Mouse (Mus musculus): ENCODE results near the gene Alpl. TPM values are rescaled to one million over a fixed set of nuclear protein-coding genes. Genes with fewer than 3 reads are reported as not detected.
A peak's percentile ranks its signal among the peaks of the same experiment; 100 is the strongest.

Gene Alpl
- polyA plus RNA-seq, 1 experiment from 2014 or later = 12.9 TPM

DNA sequence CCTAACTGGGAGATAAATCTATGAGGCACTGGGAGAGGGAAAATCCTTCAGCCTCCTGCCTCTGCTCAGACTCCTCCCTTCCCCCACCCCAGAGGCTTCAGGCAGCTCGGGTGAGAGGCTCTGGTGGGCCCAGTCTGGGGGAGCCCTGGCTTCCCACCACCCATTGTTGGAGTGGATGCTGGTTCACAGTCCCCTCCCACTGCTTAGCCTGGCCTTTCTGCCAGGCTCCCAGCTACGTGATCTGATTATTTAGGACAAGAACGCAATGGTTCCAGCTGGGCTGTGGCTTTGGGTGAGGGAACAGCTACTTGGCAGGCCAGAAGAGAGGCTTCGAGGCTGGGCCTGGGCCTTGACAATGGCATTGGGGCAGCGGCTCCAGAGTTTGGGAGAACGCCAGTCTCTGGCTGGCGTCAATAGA is 30.6 kb downstream of the Alpl start:
- Histone ChIP-seq H3K27me3 (no peaks in the 10 kb centered on the region), H3K4me1 (peaks cover 19% of the 10 kb centered on the region), H3K9me3 (replicated peaks) (no peaks in the 10 kb centered on the region), H3K27ac (peak overlapping the region; percentile 48), H3K4me3 (replicated peaks) (no peak overlapping the region), H3K36me3 (no peaks in the 10 kb centered on the region), H3K4me2 (no peak overlapping the region), H3K9ac (no peak overlapping the region)
- WGBS = 52% methylated on average over 7 of the region's 7 CpGs
- ATAC-seq (replicated peaks; ENCODE audit: low FRiP score) = 0 out of 2 replicates have a peak, but pooled peaks have one; percentile 43

DNA sequence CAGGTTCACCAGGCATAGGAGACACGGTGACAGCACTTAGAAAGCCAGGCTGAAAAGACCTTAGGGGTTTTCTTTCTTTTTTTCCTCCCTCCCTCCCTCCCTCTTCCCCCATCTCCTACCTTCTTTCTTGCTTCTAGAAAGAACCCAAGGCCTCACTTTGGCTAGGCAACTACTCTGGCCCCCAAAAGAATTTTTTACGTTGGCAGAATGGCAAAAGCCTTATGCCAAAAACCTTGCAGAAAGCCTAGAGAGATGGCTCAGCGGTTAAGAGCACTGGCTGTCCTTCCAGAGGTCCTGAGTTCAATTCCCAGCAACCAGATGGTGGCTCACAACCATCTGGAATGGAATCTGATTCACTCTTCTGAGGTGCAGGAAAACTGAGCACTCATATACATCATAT is 31.6 kb downstream of the Alpl start:
- no peaks in the 10 kb centered on the region for H3K36me3 ChIP-seq
- H3K9me3 ChIP-seq (replicated peaks) = no peaks in the 10 kb centered on the region
- H3K4me3 ChIP-seq (replicated peaks) = no peak overlapping the region
- no peak overlapping the region for H3K4me2 ChIP-seq
- no peak for ATAC-seq (replicated peaks; ENCODE audit: low FRiP score)
- H3K27ac ChIP-seq = no peak overlapping the region
- H3K9ac ChIP-seq = no peak overlapping the region
- H3K27me3 ChIP-seq = no peaks in the 10 kb centered on the region
- peaks cover 19% of the 10 kb centered on the region for H3K4me1 ChIP-seq
- 73% methylated on average over 3 of the region's 3 CpGs for WGBS

DNA sequence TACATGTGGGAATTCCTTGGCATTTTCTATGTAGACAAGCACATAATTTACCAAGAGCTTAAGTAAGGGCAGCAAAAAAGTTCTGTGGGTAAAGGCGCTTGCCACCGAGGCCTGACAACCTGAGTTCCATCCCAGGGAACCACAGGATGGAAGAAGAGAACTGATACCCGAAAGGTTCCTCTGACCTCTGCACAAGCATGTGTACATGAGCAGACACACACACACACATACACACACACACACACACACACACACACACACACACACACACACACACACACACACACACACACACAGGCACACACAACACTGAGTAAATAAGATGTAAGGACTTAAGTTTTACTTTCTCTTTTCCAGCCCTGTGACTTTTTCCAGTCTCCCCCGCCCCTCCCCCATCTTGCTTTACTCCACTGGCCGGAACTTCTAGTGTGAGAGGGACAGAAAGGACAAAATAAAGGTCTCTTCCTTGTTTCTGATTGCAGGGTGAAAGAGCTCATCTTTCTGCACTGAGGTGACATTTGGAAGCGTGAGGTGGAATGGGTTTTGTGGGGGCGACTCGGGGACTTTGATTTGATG is 32.2 kb downstream of the Alpl start:
- H3K36me3 ChIP-seq = no peaks in the 10 kb centered on the region
- H3K4me1 ChIP-seq = peaks cover 19% of the 10 kb centered on the region
- no peak overlapping the region for H3K9ac ChIP-seq
- no peaks in the 10 kb centered on the region for H3K27me3 ChIP-seq
- H3K9me3 ChIP-seq (replicated peaks) = no peaks in the 10 kb centered on the region
- H3K27ac ChIP-seq = no peak overlapping the region
- H3K4me2 ChIP-seq = no peak overlapping the region
- no peak overlapping the region for H3K4me3 ChIP-seq (replicated peaks)
- no peak for ATAC-seq (replicated peaks; ENCODE audit: low FRiP score)
- WGBS = 50% methylated on average over 8 of the region's 8 CpGs

DNA sequence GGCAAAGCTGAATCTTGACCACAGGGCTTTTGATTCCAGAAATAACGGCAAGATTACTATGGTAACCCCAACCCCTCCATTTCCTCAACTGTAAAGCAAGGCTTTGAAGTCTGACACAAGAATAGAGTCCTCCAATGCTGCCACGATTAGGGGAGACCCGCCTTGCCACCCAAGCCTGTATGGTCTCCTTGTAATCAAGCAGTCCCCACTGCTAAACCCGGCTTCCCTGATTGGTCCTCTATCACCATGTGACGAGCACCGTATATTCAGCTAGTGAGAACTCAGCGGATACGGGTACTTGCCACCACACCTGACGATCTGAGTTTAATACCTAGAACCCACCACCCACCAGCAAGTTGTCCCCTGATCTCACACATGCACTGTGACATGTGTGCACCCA is 33.3 kb downstream of the Alpl start:
- H3K9ac ChIP-seq = no peak overlapping the region

DNA sequence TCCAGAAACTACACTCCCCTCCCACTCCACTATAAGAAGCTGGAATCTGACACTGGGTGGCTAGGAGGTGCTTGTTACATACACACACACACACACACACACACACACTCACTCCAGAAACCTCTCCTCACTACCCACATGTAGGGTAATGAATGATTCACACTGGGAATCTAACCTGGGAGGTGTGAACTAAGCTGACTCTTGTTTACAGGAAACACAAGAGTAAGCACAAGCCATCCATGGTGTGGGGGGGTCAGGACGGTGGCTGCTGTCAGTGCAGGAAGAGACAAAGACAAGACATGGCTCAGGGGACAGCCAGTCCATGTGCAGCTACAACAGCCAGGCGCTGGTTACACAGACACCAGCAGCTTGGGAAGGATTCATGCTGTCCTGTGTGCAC is 41.7 kb downstream of the Alpl start:
- ATAC-seq (replicated peaks; ENCODE audit: low FRiP score) = peak; percentile 22; the same call in 1 of the 2 replicates
- Histone ChIP-seq H3K4me2 (no peak overlapping the region), H3K36me3 (no peaks in the 10 kb centered on the region), H3K4me1 (peaks cover 53% of the 10 kb centered on the region), H3K4me3 (replicated peaks) (no peak overlapping the region), H3K27me3 (no peaks in the 10 kb centered on the region), H3K9ac (no peak overlapping the region), H3K9me3 (replicated peaks) (no peaks in the 10 kb centered on the region), H3K27ac (0 out of 2 replicates have a peak overlapping the region, but pooled peaks have one; percentile 3)
- WGBS = 58% methylated on average over 2 of the region's 2 CpGs

More for the DNA sequence above, 33.3 kb downstream of the Alpl start:
- Histone ChIP-seq H3K27ac (no peak overlapping the region), H3K4me3 (replicated peaks) (no peak overlapping the region), H3K27me3 (no peaks in the 10 kb centered on the region), H3K9me3 (replicated peaks) (no peaks in the 10 kb centered on the region), H3K36me3 (no peaks in the 10 kb centered on the region), H3K4me1 (peaks cover 19% of the 10 kb centered on the region), H3K4me2 (no peak overlapping the region)
- WGBS = 77% methylated on average over 9 of the region's 9 CpGs
- ATAC-seq (replicated peaks; ENCODE audit: low FRiP score) = no peak

DNA sequence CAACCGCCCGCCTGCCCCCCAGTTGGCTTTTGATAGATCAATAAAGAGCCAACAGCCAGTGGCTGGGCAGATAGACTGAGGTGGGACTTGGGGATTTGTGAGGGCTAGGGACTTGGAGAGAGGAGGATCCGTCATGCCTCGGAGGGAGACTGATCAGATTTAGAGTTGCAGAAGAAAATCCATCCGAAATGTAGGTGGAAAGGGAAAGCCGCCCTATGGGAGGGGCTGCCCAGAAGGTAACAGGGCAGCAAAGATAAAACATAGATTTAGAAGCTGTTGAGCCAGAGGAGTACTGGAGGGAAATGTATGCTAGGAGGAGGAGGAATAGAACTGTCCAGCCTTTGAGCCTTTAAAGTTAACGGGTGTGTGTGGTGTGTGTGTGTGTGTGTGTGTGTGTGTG is 43.0 kb downstream of the Alpl start:
- no peaks in the 10 kb centered on the region for H3K9me3 ChIP-seq (replicated peaks)
- ATAC-seq (replicated peaks; ENCODE audit: low FRiP score) = no peak
- no peak overlapping the region for H3K4me3 ChIP-seq (replicated peaks)
- no peak overlapping the region for H3K27ac ChIP-seq
- 86% methylated on average over 7 of the region's 7 CpGs for WGBS
- H3K36me3 ChIP-seq = no peaks in the 10 kb centered on the region
- H3K4me2 ChIP-seq = no peak overlapping the region
- H3K9ac ChIP-seq = no peak overlapping the region
- peaks cover 58% of the 10 kb centered on the region for H3K4me1 ChIP-seq
- H3K27me3 ChIP-seq = no peaks in the 10 kb centered on the region

DNA sequence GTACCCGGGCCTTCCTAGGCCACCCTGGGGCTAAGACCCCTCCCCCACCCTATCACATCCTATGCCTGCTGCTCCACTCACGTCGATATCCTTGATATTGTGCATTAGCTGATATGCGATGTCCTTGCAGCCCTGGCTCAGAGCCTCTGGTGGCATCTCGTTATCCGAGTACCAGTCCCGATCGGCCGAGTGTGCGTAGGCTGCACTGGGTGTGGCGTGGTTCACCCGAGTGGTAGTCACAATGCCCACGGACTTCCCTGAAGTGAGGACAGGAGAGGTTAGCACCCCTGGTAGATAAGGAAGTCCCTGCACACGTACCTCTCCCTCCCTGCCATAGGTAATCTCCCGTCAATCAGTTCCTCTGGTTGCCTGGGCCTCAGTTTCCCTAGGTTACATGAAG is 43.7 kb downstream of the Alpl start:
- no peak overlapping the region for H3K27ac ChIP-seq
- H3K9me3 ChIP-seq (replicated peaks) = no peaks in the 10 kb centered on the region
- H3K4me1 ChIP-seq = peaks cover 59% of the 10 kb centered on the region
- H3K36me3 ChIP-seq = no peaks in the 10 kb centered on the region
- H3K27me3 ChIP-seq = no peaks in the 10 kb centered on the region
- no peak overlapping the region for H3K9ac ChIP-seq
- 81% methylated on average over 15 of the region's 15 CpGs for WGBS
- H3K4me2 ChIP-seq = no peak overlapping the region
- H3K4me3 ChIP-seq (replicated peaks) = no peak overlapping the region
- ATAC-seq (replicated peaks; ENCODE audit: low FRiP score) = no peak

DNA sequence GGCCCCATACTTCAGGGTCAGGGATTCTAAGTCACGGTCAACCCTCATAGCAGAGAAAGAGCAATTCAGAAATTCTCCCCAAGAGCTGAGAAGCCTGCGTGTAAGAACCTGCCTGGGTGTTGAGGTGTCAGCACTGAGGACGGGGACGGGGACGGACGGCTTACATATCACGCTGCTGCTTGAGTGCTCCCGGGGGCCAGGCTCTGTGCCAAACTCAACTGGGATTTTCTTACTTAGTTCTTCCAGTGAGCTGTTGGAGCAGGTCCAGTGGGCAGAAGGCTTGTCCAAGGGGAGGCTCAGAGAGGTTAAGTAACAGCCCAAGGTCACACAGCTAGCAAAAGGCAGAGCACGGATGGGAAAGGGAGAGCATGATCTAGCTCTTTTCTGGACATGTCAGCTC is 44.5 kb downstream of the Alpl start:
- Histone ChIP-seq H3K9me3 (replicated peaks) (no peaks in the 10 kb centered on the region), H3K27me3 (no peaks in the 10 kb centered on the region), H3K36me3 (no peaks in the 10 kb centered on the region), H3K4me2 (no peak overlapping the region), H3K27ac (peak overlapping the region; percentile 14; the same call in 1 of the 2 replicates), H3K9ac (no peak overlapping the region), H3K4me3 (replicated peaks) (no peak overlapping the region), H3K4me1 (peaks cover 63% of the 10 kb centered on the region)
- 48% methylated on average over 9 of the region's 9 CpGs for WGBS
- no peak; the same call in 1 of the 2 replicates for ATAC-seq (replicated peaks; ENCODE audit: low FRiP score)

DNA sequence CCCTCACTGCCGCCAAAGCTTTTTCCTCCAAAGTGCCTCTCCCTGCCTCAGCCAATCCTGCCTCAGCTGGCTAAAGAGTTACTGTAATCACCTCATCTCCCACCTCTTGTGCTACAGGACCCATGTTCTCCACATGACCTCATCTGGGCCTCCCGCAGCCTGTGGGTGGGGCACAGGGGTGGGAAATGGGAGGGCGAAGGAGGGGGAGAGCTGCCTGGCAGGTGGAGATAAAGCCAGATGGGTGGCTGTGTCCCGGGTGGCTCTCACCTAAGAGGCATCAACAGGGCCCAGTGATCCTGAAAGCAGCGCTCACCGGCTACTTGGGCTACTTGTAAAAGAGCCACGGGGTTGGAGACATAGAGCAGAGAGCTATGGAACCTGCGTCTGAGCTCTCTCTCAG is 44.9 kb downstream of the Alpl start:
- peak; percentile 57 for ATAC-seq (replicated peaks; ENCODE audit: low FRiP score)
- H3K27me3 ChIP-seq = no peaks in the 10 kb centered on the region
- H3K4me3 ChIP-seq (replicated peaks) = no peak overlapping the region
- no peaks in the 10 kb centered on the region for H3K36me3 ChIP-seq
- no peaks in the 10 kb centered on the region for H3K9me3 ChIP-seq (replicated peaks)
- no peak overlapping the region for H3K9ac ChIP-seq
- no peak overlapping the region for H3K4me2 ChIP-seq
- WGBS = 71% methylated on average over 8 of the region's 8 CpGs
- H3K27ac ChIP-seq = peak overlapping the region; percentile 14; the same call in 1 of the 2 replicates
- peaks cover 63% of the 10 kb centered on the region for H3K4me1 ChIP-seq

DNA sequence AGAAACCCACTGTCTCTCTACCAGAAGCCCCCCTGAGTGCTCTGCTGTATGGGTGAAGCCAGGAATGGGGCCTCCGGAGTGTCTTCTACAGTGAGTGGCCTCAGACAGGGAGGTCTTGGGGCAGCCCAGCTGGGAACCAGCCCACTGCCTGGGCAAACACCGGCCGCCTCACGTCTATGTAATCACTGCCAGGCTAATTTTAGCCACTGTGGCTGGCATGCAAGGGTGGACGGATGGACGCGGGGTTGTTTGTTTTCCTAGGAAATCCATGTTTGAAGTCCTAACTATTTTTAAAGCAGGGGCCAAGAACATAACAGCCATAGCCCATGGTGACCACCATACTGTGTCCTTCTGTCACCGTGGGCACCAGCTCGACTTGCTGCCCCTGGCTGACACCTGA is 46.1 kb downstream of the Alpl start:
- Histone ChIP-seq H3K36me3 (no peaks in the 10 kb centered on the region), H3K27me3 (no peaks in the 10 kb centered on the region), H3K4me1 (peaks cover 58% of the 10 kb centered on the region), H3K4me2 (no peak overlapping the region), H3K4me3 (replicated peaks) (no peak overlapping the region), H3K9me3 (replicated peaks) (no peaks in the 10 kb centered on the region), H3K9ac (no peak overlapping the region), H3K27ac (no peak overlapping the region)
- no peak for ATAC-seq (replicated peaks; ENCODE audit: low FRiP score)
- WGBS = 72% methylated on average over 9 of the region's 9 CpGs

DNA sequence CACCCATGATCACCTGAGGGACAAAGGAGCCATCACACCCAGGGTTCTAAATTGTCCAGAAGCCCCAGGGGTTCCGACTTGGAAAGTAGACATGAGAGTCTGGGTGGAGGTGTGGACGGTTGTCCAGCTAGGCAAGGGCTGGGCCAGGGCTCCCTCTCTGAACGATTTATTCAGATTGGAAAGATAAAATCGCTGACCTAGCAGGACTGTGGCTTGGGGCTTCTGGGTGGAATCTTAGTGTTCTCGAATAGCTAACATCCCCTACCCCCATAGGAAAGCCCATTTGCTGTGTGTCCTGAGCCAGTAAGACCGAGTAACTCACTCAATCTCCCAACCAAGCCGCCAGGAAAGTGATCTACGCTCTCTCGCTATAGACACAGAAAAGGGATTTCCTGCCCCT is 46.5 kb downstream of the Alpl start:
- Histone ChIP-seq H3K27ac (no peak overlapping the region), H3K4me2 (no peak overlapping the region), H3K9ac (no peak overlapping the region), H3K36me3 (no peaks in the 10 kb centered on the region), H3K27me3 (no peaks in the 10 kb centered on the region), H3K4me3 (replicated peaks) (no peak overlapping the region), H3K4me1 (peaks cover 53% of the 10 kb centered on the region), H3K9me3 (replicated peaks) (no peaks in the 10 kb centered on the region)
- WGBS = 61% methylated on average over 9 of the region's 9 CpGs
- ATAC-seq (replicated peaks; ENCODE audit: low FRiP score) = no peak

DNA sequence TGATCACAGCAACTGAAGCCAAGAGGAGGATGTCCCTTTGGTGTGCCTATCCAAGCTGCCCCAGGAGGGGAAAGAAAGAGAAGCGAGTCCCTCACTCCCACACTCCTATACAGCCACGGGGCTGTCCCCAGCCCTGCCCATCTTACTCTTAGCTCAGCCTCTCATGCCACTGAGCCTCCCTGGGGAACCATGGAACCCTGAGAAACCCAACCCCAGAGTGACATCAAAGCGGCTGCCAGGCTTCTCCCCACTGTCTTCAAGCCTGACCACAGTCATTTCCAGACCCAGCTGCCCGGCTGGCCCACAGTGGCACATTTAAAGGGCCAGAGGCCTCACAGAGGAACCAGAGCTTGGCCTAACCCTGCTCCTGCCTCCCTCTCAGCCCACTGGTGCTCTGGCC is 47.5 kb downstream of the Alpl start:
- peaks cover 44% of the 10 kb centered on the region for H3K4me1 ChIP-seq
- H3K9ac ChIP-seq = no peak overlapping the region
- no peak for ATAC-seq (replicated peaks; ENCODE audit: low FRiP score)
- H3K27ac ChIP-seq = no peak overlapping the region
- H3K27me3 ChIP-seq = no peaks in the 10 kb centered on the region
- H3K36me3 ChIP-seq = no peaks in the 10 kb centered on the region
- no peak overlapping the region for H3K4me2 ChIP-seq
- H3K9me3 ChIP-seq (replicated peaks) = no peaks in the 10 kb centered on the region
- H3K4me3 ChIP-seq (replicated peaks) = no peak overlapping the region
- WGBS = 47% methylated on average over 4 of the region's 4 CpGs

DNA sequence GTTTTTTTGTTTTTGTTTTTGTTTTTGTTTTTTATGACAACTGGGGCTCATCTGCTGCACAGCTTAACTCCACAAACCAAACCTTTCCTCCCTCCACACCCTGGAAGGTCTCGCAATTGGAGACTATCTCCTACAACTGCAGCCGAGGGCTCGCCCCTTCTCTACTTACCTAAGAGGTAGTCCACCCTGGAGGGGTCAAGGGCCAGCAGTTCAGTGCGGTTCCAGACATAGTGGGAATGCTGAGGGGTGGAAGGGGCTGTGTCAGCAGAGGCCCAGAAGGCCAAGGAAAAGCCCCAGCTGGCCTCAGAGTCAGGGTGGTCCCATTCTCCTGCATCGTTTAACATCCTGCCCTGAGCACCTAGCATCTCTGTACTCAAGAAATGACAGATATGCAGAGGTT is 48.6 kb downstream of the Alpl start:
- peaks cover 41% of the 10 kb centered on the region for H3K4me1 ChIP-seq
- H3K4me2 ChIP-seq = no peak overlapping the region
- 0 out of 2 replicates have a peak overlapping the region, but pooled peaks have one; percentile 27 for H3K27ac ChIP-seq
- 64% methylated on average over 5 of the region's 5 CpGs for WGBS
- H3K4me3 ChIP-seq (replicated peaks) = no peak overlapping the region
- H3K9ac ChIP-seq = no peak overlapping the region
- H3K36me3 ChIP-seq = no peaks in the 10 kb centered on the region
- H3K9me3 ChIP-seq (replicated peaks) = no peaks in the 10 kb centered on the region
- H3K27me3 ChIP-seq = no peaks in the 10 kb centered on the region
- no peak for ATAC-seq (replicated peaks; ENCODE audit: low FRiP score)

Measured in kidney, embryonic 15.5 days (tissue).